Mouse (Mus musculus) testis, adult 2 months (tissue): ENCODE data around the gene Mbip.

Experiments
- CTCF ChIP-seq: fragments of 200-500 bp; IDR thresholded peaks from 2 replicates; pipeline ENCODE4 v1.5.1; 2012; ENCODE audit warnings: low read depth, mild to moderate bottlenecking, inconsistent platforms, low read length, moderate library complexity; ENCODE audit not compliant: control insufficient read depth, insufficient read depth, insufficient replicate concordance
- POLR2A ChIP-seq: fragments of 200-500 bp; IDR thresholded peaks from 2 replicates; pipeline ENCODE4 v1.6.1; 2012; ENCODE audit warnings: low read depth, mild to moderate bottlenecking, inconsistent platforms, low read length, moderate library complexity; ENCODE audit not compliant: control insufficient read depth

GRCm38 (mm10) chr12:56386955-56387646, 41.4 kb upstream of the Mbip start:
- TF ChIP-seq CTCF, result no peak
- TF ChIP-seq POLR2A, result no peak
